Mouse (Mus musculus): ENCODE measurements around the gene Ssr2.
A peak's percentile ranks its signal among the peaks of the same experiment; 100 is the strongest.

Ssr2 gene

GRCm38 (mm10) chr3:88575540-88575939 is at the start of gene Ssr2:
Gene Ssr2, plus strand, starts transcription at chr3:88575876.
- no peak for DNase-seq (ENCODE audit: low spot score in 2 of 2)

- DNase-seq (ENCODE audit: low spot score in 2 of 2) = peak; percentile 78 to 88
These were observed 49.2 kb upstream of the Ssr2 start for GRCm38 (mm10) chr3:88526157-88527131.

- no peak for DNase-seq (ENCODE audit: low spot score in 2 of 2)
These were observed 48.1 kb upstream of the Ssr2 start for GRCm38 (mm10) chr3:88527565-88527964.

GRCm38 (mm10) chr3:88528646-88529045 is 47.0 kb upstream of the Ssr2 start:
- DNase-seq (ENCODE audit: low spot score in 2 of 2) = no peak

- no peak for DNase-seq (ENCODE audit: low spot score in 2 of 2)
These were observed 46.3 kb upstream of the Ssr2 start for GRCm38 (mm10) chr3:88529204-88530000.

- no peak for DNase-seq (ENCODE audit: low spot score in 2 of 2)
These were observed 45.4 kb upstream of the Ssr2 start for GRCm38 (mm10) chr3:88530082-88530864.

- DNase-seq (ENCODE audit: low spot score in 2 of 2) = peak; percentile 87 to 88
These were observed 44.1 kb upstream of the Ssr2 start for GRCm38 (mm10) chr3:88531348-88532298.

GRCm38 (mm10) chr3:88532299-88532674 is 43.4 kb upstream of the Ssr2 start, which contains the start of gene Mex3a:
Gene Mex3a, plus strand, starts transcription at chr3:88532395.
- no peak for DNase-seq (ENCODE audit: low spot score in 2 of 2)

GRCm38 (mm10) chr3:88532689-88533511 is 42.8 kb upstream of the Ssr2 start:
- DNase-seq (ENCODE audit: low spot score in 2 of 2) = peak in 1 of 2 experiments; percentile 47

GRCm38 (mm10) chr3:88533706-88534105 is 42.0 kb upstream of the Ssr2 start:
- no peak for DNase-seq (ENCODE audit: low spot score in 2 of 2)

GRCm38 (mm10) chr3:88535005-88535404 is 40.7 kb upstream of the Ssr2 start:
- no peak for DNase-seq (ENCODE audit: low spot score in 2 of 2)

GRCm38 (mm10) chr3:88535527-88535926 is 40.1 kb upstream of the Ssr2 start:
- DNase-seq (ENCODE audit: low spot score in 2 of 2) = no peak

- DNase-seq (ENCODE audit: low spot score in 2 of 2) = peak; percentile 73 to 74
These were observed 39.4 kb upstream of the Ssr2 start for GRCm38 (mm10) chr3:88536103-88536930.

- no peak for DNase-seq (ENCODE audit: low spot score in 2 of 2)
These were observed 38.5 kb upstream of the Ssr2 start for GRCm38 (mm10) chr3:88537146-88537545.

- no peak for DNase-seq (ENCODE audit: low spot score in 2 of 2)
These were observed 37.2 kb upstream of the Ssr2 start for GRCm38 (mm10) chr3:88538271-88539145.

- no peak for DNase-seq (ENCODE audit: low spot score in 2 of 2)
These were observed 36.3 kb upstream of the Ssr2 start for GRCm38 (mm10) chr3:88539397-88539796.

- no peak for DNase-seq (ENCODE audit: low spot score in 2 of 2)
These were observed 35.6 kb upstream of the Ssr2 start for GRCm38 (mm10) chr3:88540085-88540484.

Measured in urinary bladder, postnatal 4 days (tissue).